Comparison of ENCODE assay signal across 27 mouse cellular contexts in genomic region chr6:49048395-49048794, GRCm38 (mm10).
"Had no signal": no experiment of that assay in that cellular context is flagged by ENCODE, and none has a peak within 500 bp of the region (broad histone marks: within the 10 kb centered on the region; RNA-seq: fewer than 3 reads in every experiment).

No protein-coding gene starts in this region.

- H3K36me3 ChIP-seq: embryonic facial prominence, embryonic 10.5 days; embryonic facial prominence, embryonic 12.5 days; embryonic facial prominence, embryonic 13.5 days; embryonic facial prominence, embryonic 15.5 days; forebrain, embryonic 10.5 days; forebrain, embryonic 12.5 days; forebrain, embryonic 15.5 days had no signal

- DNase-seq: cerebellum, adult 8-10 months; cerebellum, adult 9-10 months; cerebellum, adult 9-11 months; cerebellum, postnatal 10 days; cerebellum, postnatal 14 days; cerebellum, postnatal 25 days; cerebellum, postnatal 36 days; embryo, embryonic 11 days; forebrain, postnatal 0 days; gastrocnemius, adult 2 months; gastrocnemius, postnatal 10 days; gastrocnemius, postnatal 14 days; gastrocnemius, postnatal 25 days; gastrocnemius, postnatal 36 days; heart, adult 18-20 months; heart, adult 2 months had no signal

- H3K27ac ChIP-seq: embryonic facial prominence, embryonic 10.5 days; embryonic facial prominence, embryonic 12.5 days; embryonic facial prominence, embryonic 13.5 days; embryonic facial prominence, embryonic 15.5 days; forebrain, embryonic 10.5 days; forebrain, embryonic 12.5 days; forebrain, embryonic 13.5 days; forebrain, embryonic 15.5 days; gastrocnemius, adult 2 months; heart, adult 2 months had no signal

- H3K9me3 ChIP-seq: embryonic facial prominence, embryonic 10.5 days; embryonic facial prominence, embryonic 12.5 days; embryonic facial prominence, embryonic 13.5 days; embryonic facial prominence, embryonic 15.5 days; forebrain, embryonic 10.5 days; forebrain, embryonic 12.5 days; forebrain, embryonic 13.5 days; forebrain, embryonic 15.5 days had no signal

- H3K9ac ChIP-seq: embryonic facial prominence, embryonic 12.5 days; embryonic facial prominence, embryonic 13.5 days; embryonic facial prominence, embryonic 15.5 days; forebrain, embryonic 12.5 days; forebrain, embryonic 13.5 days; forebrain, embryonic 15.5 days; forebrain, postnatal 0 days had no signal

- H3K4me2 ChIP-seq: embryonic facial prominence, embryonic 12.5 days; embryonic facial prominence, embryonic 13.5 days; embryonic facial prominence, embryonic 15.5 days; forebrain, embryonic 12.5 days; forebrain, embryonic 13.5 days; forebrain, embryonic 15.5 days had no signal

- H3K4me1 ChIP-seq: embryonic facial prominence, embryonic 10.5 days; embryonic facial prominence, embryonic 12.5 days; embryonic facial prominence, embryonic 13.5 days; embryonic facial prominence, embryonic 15.5 days; forebrain, embryonic 12.5 days; forebrain, embryonic 13.5 days; forebrain, embryonic 15.5 days had no signal

- H3K27me3 ChIP-seq: embryonic facial prominence, embryonic 12.5 days; embryonic facial prominence, embryonic 15.5 days; forebrain, embryonic 13.5 days; forebrain, embryonic 15.5 days had no signal

- ATAC-seq: forebrain, embryonic 13.5 days; forebrain, embryonic 14.5 days; forebrain, embryonic 15.5 days; forebrain, embryonic 16.5 days; forebrain, postnatal 0 days had no signal

- H3K4me3 ChIP-seq: embryonic facial prominence, embryonic 10.5 days; embryonic facial prominence, embryonic 12.5 days; embryonic facial prominence, embryonic 13.5 days; embryonic facial prominence, embryonic 15.5 days; erythroblast, embryonic 14.5 days; forebrain, embryonic 10.5 days; forebrain, embryonic 12.5 days; forebrain, embryonic 13.5 days; forebrain, embryonic 15.5 days; gastrocnemius, adult 2 months; heart, adult 2 months had no signal
